Mouse (Mus musculus) MEL-GATA-1-ER (cell line): Measurements from ENCODE around the gene Endov.

Experiments used
- DNase-seq: peaks from one replicate; pipeline ENCODE4 v3.0.0-alpha.2; 2012; ENCODE audit warnings: low read depth; ENCODE audit errors: extremely low read depth

Gene Endov

DNA sequence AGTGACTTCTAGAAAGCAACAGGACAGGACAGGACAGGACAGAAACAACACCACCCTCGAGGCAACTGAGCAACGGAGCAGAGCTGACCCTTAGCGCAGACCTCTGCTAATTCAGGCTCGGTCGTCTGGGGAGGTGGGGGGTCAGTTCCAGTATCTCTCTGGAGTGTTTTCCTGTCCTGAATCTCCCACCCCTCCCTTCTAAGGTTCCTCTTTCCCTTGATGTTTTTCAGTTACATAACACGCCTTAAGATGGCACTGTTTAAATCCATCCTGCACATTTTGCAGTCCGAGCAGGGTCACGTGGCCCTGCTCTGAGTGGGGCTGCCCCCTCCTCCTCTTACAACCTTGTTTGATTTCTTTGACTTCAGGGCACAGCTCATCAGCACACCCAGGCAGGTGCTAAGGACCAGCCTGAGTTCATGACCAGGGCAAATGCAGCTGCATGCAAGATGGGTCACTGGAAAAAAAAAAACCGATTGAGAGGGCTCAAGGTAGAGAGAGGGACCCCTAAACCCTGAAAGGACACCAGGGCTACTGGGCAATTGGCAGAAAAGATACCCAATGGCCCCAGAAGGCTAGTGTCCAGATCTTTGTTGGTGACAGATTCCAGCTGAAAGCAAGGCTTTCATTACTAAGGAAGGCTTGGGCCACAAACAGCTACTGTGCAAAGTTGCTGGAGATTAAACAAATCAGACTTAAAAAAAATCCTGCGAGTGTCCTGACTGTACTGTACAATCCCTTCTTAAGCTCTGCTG lies 54.8 kb downstream of the Endov start:
- DNase-seq = no peak

DNA sequence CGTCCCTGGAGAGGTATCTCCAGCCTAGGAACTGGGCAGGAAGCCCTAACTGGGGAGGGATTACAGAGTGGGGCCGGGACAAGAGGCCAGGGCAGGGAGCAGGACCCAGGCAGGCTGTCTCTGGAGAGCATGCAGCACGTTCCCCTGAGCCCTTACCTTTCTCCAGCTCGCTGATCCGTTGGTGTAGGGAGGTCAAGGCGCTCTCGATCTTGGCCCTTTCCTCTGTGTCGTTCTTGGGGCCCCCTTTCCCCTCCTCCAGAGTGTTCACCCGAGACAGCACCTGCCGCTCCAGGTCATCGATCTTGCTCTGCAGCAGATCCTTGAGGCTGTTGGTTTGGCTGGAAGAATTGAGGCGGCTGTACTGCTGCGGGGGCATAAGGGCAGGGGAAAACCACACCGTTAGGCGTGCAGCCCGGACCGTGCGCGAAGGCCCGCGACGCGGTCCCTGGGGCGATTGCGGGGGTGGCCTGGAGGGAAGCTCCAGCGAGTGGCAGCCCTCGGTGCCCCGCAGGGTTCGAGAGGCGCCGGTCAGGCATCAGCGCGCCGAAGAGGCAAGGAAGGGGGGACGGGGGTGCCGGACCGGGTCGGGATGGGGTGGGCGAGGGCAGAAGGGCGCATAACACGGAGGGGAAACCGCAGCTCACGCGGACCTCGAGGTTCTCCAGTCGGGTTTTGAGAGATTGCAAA lies 55.5 kb downstream of the Endov start:
- no peak for DNase-seq

GRCm38 (mm10) chr11:119547183-119547921 lies 56.2 kb downstream of the Endov start, which contains the start of gene Nptx1:
Gene Nptx1, minus strand, starts transcription at chr11:119547753.
- no peak for DNase-seq

DNA sequence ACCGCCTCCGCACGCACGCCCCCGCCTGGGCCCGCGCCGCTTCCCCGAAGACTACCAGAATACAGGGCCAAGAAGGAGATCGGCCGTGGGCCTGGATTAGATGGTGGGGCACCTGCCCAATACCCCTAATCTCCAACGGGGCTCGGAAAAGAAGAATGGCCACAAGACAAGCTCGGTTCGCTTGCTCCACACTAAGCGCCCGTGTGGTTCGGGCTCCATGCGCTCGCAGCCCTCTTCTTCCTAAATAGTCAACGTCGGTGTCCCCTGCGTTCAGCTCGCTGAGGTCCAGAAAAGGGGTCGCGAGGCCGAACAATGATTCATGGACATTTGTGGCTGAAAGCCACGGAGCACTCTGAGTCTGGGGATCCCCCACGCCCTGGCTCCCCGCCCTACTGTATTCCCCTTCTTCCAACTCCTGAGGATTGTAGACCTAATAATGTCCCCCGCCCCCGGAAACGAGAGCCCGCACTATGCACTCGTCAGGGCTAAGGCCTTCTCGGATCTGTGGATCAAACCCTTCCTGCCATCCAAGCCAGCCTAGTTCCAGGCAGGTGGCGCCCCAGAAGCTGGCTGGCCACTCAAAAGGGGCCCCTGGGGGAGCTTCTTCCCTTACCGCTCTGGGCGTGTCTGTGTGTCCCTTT lies 56.9 kb downstream of the Endov start:
- no peak for DNase-seq

GRCm38 (mm10) chr11:119548741-119549370 lies 57.7 kb downstream of the Endov start:
- DNase-seq = no peak

GRCm38 (mm10) chr11:119549371-119549811 lies 58.2 kb downstream of the Endov start:
- DNase-seq = no peak

DNA sequence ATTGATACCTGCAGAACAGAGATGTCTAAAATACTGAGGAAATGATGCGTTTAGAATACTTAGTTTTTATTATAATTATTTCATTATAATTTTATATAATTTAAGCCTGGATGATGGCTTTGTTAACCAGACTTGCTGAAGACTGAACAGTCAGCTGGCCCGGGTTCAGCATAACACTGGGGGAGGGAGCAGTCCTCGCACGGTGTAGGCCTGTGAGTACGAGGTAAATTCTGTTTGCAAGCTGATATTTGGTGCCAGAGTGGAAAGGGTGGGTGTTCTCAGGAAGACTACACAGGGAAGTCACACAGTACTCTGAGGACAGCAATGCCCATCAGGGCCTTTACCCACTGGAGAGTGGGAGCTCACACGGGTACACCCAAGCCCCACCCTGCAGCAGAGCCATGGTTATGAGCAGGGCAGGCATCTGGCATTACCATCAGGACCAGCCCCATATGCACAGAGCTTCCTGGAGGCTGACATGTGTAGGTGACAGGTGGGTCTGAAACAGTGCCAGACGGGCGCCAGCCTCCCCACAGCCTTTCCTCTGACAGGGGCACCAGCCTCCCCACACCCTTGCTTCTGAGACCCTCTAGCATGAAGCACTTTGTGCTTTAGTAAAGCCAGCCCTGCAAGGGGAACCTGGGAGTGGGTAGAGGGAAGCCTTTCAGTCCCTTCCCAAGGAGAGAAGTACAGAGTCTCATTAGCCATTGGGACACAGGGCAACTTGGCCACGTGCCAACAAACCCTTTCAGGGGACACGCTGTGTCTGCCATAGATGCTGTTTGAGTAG lies 59.6 kb downstream of the Endov start:
- DNase-seq = no peak

DNA sequence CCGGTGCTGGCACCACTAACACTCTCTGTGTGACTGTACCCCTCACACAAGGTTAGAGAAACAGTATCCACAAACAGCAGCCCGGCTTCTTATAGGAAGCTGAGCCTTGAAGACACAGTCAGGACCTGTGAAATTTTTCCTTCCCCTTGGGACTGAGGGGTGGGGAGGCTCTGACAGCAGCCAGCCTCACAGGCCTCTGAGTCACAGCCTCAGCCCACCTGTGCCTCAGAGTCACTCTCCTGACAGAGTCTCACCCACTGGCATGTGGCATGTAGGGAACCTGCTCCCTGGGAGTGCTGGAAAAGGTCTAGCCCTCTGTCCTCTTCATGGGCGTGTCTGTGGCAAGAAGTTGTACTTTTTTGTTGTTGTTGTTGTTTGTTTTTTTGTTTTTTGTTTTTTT lies 60.3 kb downstream of the Endov start:
- DNase-seq = no peak

- no peak for DNase-seq
Observed at GRCm38 (mm10) chr11:119552301-119552700, 61.2 kb downstream of the Endov start.

GRCm38 (mm10) chr11:119552902-119553802 lies 62.0 kb downstream of the Endov start:
- no peak for DNase-seq

- DNase-seq = no peak
Observed at GRCm38 (mm10) chr11:119554706-119555105, 63.6 kb downstream of the Endov start.

- no peak for DNase-seq
Observed at GRCm38 (mm10) chr11:119555170-119555569, 64.0 kb downstream of the Endov start.

- no peak for DNase-seq
Observed at GRCm38 (mm10) chr11:119557940-119558869, 67.1 kb downstream of the Endov start.

- DNase-seq = no peak
Observed at GRCm38 (mm10) chr11:119558870-119559610, 67.9 kb downstream of the Endov start.
